9 mouse cellular contexts compared by ENCODE assay signal in the genomic region with DNA sequence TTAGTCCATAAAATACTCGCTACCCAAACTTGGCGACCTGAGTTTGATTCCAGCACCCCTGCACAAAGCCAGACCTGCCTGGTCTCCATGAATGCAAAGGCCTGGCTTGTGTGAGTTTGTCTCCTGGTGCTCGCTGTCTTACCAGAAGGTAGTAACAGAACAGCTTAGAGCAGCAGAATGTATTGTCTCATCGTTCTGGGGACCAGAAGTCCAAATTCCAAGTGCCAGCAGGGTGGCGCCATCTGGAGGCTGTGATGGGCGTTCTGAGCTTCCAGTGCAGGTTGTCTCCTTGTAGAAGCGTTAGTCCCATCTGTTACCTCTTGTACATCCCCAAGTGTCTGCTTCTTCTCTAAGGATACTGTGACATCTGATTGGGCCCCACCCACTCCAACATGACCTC. TPM values are rescaled to one million over a fixed set of nuclear protein-coding genes. Genes with fewer than 3 reads are reported as not detected.
DNase-seq lines count a peak whose midpoint lies in the region; ATAC-seq and TF ChIP-seq lines count a peak whose summit lies in the region.
"Had no signal": no experiment of that assay in that cellular context is flagged by ENCODE, and none has a peak within 500 bp of the region (broad histone marks: within the 10 kb centered on the region; RNA-seq: fewer than 3 reads in every experiment).

No protein-coding gene starts in this region.

- no peaks in the 10 kb centered on the region for H3K9me3 ChIP-seq in embryonic facial prominence, embryonic 10.5 days
- H3K9me3 ChIP-seq in kidney, embryonic 16.5 days (ENCODE audit: low read length) = no peaks in the 10 kb centered on the region
- no peaks in the 10 kb centered on the region for H3K9me3 ChIP-seq in midbrain, embryonic 12.5 days
- H3K9me3 ChIP-seq: heart, embryonic 15.5 days had no signal

- no peaks in the 10 kb centered on the region for H3K36me3 ChIP-seq in heart, adult 2 months (ENCODE audit: control insufficient read depth, insufficient read depth, low read length)
- H3K36me3 ChIP-seq in embryonic facial prominence, embryonic 10.5 days (replicated peaks) = no peaks in the 10 kb centered on the region
- H3K36me3 ChIP-seq in kidney, embryonic 16.5 days (ENCODE audit: insufficient read depth, low read length) = no peaks in the 10 kb centered on the region
- H3K36me3 ChIP-seq in midbrain, embryonic 12.5 days = no peaks in the 10 kb centered on the region
- H3K36me3 ChIP-seq: heart, embryonic 15.5 days had no signal

- no peak overlapping the region for H3K4me2 ChIP-seq in kidney, embryonic 16.5 days (replicated peaks; ENCODE audit: low read depth, low read length)
- no peak overlapping the region for H3K4me2 ChIP-seq in midbrain, embryonic 12.5 days (replicated peaks)
- H3K4me2 ChIP-seq: heart, embryonic 15.5 days had no signal

- ATAC-seq in kidney, embryonic 16.5 days (ENCODE audit: low FRiP score, low TSS enrichment) = 0 out of 2 replicates have a peak, but pooled peaks have one; percentile 17
- no peak for ATAC-seq in midbrain, embryonic 12.5 days (ENCODE audit: low FRiP score, low read depth)
- ATAC-seq in erythroblast, adult 5-6 weeks (replicated peaks; ENCODE audit: low FRiP score, poor library complexity, severe bottlenecking) = no peak
- no peak for ATAC-seq in megakaryocyte, adult 5-6 weeks (ENCODE audit: poor library complexity, severe bottlenecking)

- H3K4me1 ChIP-seq in heart, adult 2 months (ENCODE audit: control insufficient read depth, insufficient read depth, low read length) = no peaks in the 10 kb centered on the region
- H3K4me1 ChIP-seq in embryonic facial prominence, embryonic 10.5 days = peaks cover 24% of the 10 kb centered on the region
- H3K4me1 ChIP-seq in kidney, embryonic 16.5 days (ENCODE audit: insufficient read depth, low read length) = peaks cover 4% of the 10 kb centered on the region; the same call in 1 of the 2 replicates
- peaks cover 19% of the 10 kb centered on the region for H3K4me1 ChIP-seq in midbrain, embryonic 12.5 days

- TF ChIP-seq CTCF in heart, adult 2 months (IDR thresholded peaks at IDR 0.05) = peak; percentile 45

- intact Hi-C loops in heart, adult 2 months (cut with DNase I) = loop anchor here (1.0 to 5.0 kb wide), 3 partner anchors 40 to 415 kb away; a partner anchor contains a TSS

- no peaks in the 10 kb centered on the region for H3K27me3 ChIP-seq in heart, adult 2 months (ENCODE audit: control insufficient read depth, insufficient read depth, low read length)
- peaks cover 13% of the 10 kb centered on the region; the same call in 1 of the 2 replicates for H3K27me3 ChIP-seq in embryonic facial prominence, embryonic 10.5 days (replicated peaks; ENCODE audit: low read depth, poor library complexity, severe bottlenecking)
- no peaks in the 10 kb centered on the region; the same call in 1 of the 2 replicates for H3K27me3 ChIP-seq in kidney, embryonic 16.5 days (ENCODE audit: insufficient read depth, low read length)
- no peaks in the 10 kb centered on the region for H3K27me3 ChIP-seq in midbrain, embryonic 12.5 days
- H3K27me3 ChIP-seq: heart, embryonic 15.5 days had no signal

- TF ChIP-seq POLR2A in heart, adult 2 months (IDR thresholded peaks at IDR 0.05; ENCODE audit: insufficient read depth, low read depth, low read length) = no peak

- no peak overlapping the region for H3K9ac ChIP-seq in heart, adult 2 months (ENCODE audit: low read depth, low read length)
- H3K9ac ChIP-seq in kidney, embryonic 16.5 days (replicated peaks; ENCODE audit: low read length) = no peak overlapping the region
- H3K9ac ChIP-seq in midbrain, embryonic 12.5 days (replicated peaks) = no peak overlapping the region
- H3K9ac ChIP-seq: heart, embryonic 15.5 days had no signal

- no peaks in the 10 kb centered on the region for H3K79me2 ChIP-seq in heart, adult 2 months (replicated peaks; ENCODE audit: control insufficient read depth, insufficient read depth, low read length)

- H3K27ac ChIP-seq in heart, adult 2 months = no peak overlapping the region
- peak overlapping the region; percentile 77; the same call in 1 of the 2 replicates for H3K27ac ChIP-seq in embryonic facial prominence, embryonic 10.5 days (replicated peaks)
- no peak overlapping the region for H3K27ac ChIP-seq in kidney, embryonic 16.5 days (ENCODE audit: low read length)
- H3K27ac ChIP-seq in midbrain, embryonic 12.5 days (replicated peaks) = peak overlapping the region; percentile 50
- H3K27ac ChIP-seq: heart, embryonic 15.5 days had no signal

- WGBS in heart, adult 2 months = 32% methylated on average over 7 of the region's 7 CpGs
- WGBS in embryonic facial prominence, embryonic 10.5 days = 40% methylated on average over 7 of the region's 7 CpGs
- WGBS in kidney, embryonic 16.5 days = 34% methylated on average over 7 of the region's 7 CpGs
- WGBS in midbrain, embryonic 12.5 days = 30% methylated on average over 7 of the region's 7 CpGs

- no peak overlapping the region for H3K4me3 ChIP-seq in heart, adult 2 months
- no peak overlapping the region for H3K4me3 ChIP-seq in embryonic facial prominence, embryonic 10.5 days
- H3K4me3 ChIP-seq in kidney, embryonic 16.5 days (ENCODE audit: low read length) = no peak overlapping the region
- no peak overlapping the region for H3K4me3 ChIP-seq in midbrain, embryonic 12.5 days
- H3K4me3 ChIP-seq: heart, embryonic 15.5 days had no signal

- DNase-seq in heart, adult 2 months = no peak
- no peak for DNase-seq in heart, adult 9 months (ENCODE audit: low spot score in 2 of 2)
- peak; percentile 48 for DNase-seq in Muller cell, postnatal 12 days (ENCODE audit: inconsistent ontology term)
- DNase-seq in embryonic facial prominence, embryonic 10.5 days (ENCODE audit: low spot score) = peak; percentile 65

- TF ChIP-seq EP300 in heart, adult 2 months (IDR thresholded peaks at IDR 0.05; ENCODE audit: insufficient read depth, low read depth, low read length) = no peak

RNA-seq across cellular contexts. Expression of a gene that starts 57.5 kb away (rescaled TPM):
- 10 to 100 TPM; 65.4 to 89.5 TPM for total RNA-seq in heart, adult 2 months (2021)
- 71.5 and 83.9 TPM in 2 replicates for polyA plus RNA-seq in heart, adult 2 months (2012; rRNA removed)
- polyA plus RNA-seq in embryonic facial prominence, embryonic 10.5 days (2016; fragmentation: Nextera tagmentation; extraction: Ambion mirVana) = 50.6 and 51.8 TPM in 2 replicates
- 91.5 and 92.9 TPM in 2 replicates for polyA plus RNA-seq in kidney, embryonic 16.5 days (2015; fragmentation: Nextera tagmentation; extraction: Ambion mirVana)
- 63.7 and 68.9 TPM in 2 replicates for polyA plus RNA-seq in midbrain, embryonic 12.5 days (2016; fragmentation: Nextera tagmentation; extraction: Ambion mirVana)
- total RNA-seq in erythroblast, adult 5-6 weeks (2015; ENCODE audit: low replicate concordance) = 15.7 and 16.9 TPM in 2 replicates
- 27.2 and 32.7 TPM in 2 replicates for total RNA-seq in erythroblast, adult 5-6 weeks (2017; ENCODE audit: low replicate concordance)
- total RNA-seq in megakaryocyte, adult 5-6 weeks (2015) = 24.3 and 29.1 TPM in 2 replicates
- total RNA-seq in megakaryocyte, adult 5-6 weeks (2017) = 32.3 and 41.7 TPM in 2 replicates

Comparison
In these comparisons a context has a peak if more than half of its experiments do, and no peak if none do; other contexts are left out.
1. DNase-seq: peak in Muller cell, postnatal 12 days (single experiment) and embryonic facial prominence, embryonic 10.5 days (single experiment); none in heart, adult 2 months (0 of 2) and heart, adult 9 months (0 of 2).
2. H3K27ac ChIP-seq: peak in embryonic facial prominence, embryonic 10.5 days (single experiment) and midbrain, embryonic 12.5 days (single experiment); none in heart, adult 2 months (single experiment) and kidney, embryonic 16.5 days (single experiment).